Mouse (Mus musculus): ENCODE data around the gene Rnf215. TPM values are rescaled to one million over a fixed set of nuclear protein-coding genes. Genes with fewer than 3 reads are reported as not detected.
"Not testable (repeated sequence)": the region's sequence is repeated elsewhere in the genome, so short reads cannot be mapped to it uniquely, and the experiment has no call there.

Gene Rnf215
- total RNA-seq, 2 experiments from 2014 or later: 3.3 to 4.5 TPM

DNA sequence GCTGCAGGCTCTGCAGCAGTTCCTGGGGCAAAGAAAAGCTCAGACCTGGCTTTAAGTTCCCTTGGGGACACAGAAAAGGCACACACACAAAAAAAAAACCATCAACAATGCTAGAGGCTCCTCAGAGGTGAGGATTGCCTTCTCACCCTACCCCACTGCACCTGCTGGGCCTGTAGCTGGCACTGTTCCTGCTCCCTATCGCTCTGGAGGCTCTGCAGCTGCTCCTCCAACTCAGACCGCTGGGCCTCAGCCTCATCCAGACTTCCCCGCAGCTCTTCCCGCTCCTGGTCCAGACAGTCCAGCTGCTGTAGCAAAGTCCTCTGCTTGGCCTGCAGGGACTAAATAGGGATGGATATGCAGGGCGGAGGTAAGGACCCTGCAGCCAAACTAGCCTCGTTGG is 11.4 kb downstream of the Rnf215 start:
- DNase-seq (ENCODE audit: low spot score): no peak

DNA sequence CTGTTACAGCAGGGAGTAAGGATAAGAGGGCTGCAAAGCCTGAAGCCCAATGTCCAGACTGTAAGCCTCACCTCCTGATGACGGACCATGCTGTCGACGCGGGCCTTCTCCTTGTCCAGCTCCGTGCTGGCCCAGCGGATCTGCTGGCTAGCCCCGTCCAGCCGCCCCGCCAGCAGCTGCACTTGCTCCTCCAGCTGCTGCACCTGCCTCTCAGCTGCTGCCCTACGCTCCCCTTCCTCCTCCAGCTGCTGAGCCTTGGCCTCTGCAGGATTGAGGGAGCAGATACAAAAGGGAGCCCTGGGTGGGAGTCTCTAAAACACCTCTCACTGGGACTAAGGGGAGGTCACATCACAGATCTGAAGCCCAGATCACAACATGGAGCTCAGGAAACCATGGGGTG is 12.1 kb downstream of the Rnf215 start:
- no peak for DNase-seq (ENCODE audit: low spot score)

DNA sequence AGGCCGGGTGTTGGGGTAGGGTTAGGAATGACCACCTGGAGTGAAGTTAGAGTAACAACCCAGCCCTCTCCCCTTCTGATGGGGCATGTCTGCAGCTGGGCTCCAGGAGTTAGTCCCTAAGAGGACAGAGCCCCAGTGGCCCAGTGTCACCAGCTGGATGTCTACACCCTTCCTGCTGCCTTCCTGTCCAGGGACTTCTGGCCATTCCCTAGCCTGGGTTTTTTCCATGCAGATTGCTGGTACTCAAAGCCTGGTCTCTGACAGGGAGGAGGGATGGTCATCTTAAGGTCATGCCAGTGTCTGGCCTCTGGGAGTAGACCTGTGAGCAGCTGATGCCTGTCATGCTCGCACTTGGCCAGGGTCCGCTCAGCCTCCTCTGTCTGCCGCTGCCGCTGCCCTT is 13.1 kb downstream of the Rnf215 start:
- DNase-seq (ENCODE audit: low spot score): no peak

DNA sequence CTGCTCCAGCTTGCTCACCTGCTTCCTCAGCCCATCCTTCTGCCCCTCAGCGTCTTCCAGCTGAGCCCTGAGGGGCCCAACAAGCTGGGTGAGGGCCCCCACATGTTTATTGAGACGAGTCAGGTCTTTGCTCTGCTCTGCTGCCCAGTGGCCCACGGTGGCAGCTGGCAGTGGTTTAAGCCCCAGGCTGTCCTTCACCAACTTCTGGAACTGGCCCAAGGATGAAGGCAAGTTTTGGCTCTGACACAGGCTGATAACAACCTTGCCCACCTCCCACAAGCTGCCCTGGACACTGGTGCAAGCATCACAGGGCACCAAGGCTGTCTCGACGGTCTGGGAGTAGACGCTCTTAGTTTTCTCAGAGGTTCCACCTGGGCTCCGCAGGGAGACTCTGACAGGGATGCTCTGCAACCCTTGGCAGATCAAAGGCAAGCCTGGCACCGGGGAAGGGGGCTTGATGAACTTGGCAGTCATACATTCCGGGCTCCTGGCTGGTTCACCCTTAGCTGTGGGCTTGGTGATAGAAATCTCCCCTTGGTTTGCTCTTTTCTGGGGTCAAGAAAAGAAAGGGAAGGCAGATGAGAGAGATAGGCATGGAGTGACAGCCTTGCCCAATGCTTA is 13.6 kb downstream of the Rnf215 start:
- no peak for DNase-seq (ENCODE audit: low spot score)

DNA sequence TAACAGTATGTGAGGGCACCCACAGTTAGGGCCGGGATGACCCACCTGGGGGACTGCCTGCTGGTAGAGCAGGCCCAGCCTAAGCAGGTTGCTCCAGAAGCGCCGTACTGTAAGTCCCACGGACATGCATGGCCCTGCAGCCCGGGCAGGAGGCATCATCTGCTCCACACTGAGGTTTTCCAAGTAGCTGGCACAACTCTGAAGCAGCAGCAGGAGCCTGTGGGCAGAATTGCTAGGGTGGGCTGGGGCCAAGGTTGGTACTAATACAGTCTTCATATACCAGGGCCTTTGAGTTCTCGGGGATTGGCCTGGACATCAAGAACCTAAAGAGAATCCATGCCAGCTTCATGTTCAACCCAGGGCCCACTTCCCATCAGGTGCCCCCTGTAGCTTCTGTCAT is 14.9 kb downstream of the Rnf215 start:
- DNase-seq (ENCODE audit: low spot score): no peak

DNA sequence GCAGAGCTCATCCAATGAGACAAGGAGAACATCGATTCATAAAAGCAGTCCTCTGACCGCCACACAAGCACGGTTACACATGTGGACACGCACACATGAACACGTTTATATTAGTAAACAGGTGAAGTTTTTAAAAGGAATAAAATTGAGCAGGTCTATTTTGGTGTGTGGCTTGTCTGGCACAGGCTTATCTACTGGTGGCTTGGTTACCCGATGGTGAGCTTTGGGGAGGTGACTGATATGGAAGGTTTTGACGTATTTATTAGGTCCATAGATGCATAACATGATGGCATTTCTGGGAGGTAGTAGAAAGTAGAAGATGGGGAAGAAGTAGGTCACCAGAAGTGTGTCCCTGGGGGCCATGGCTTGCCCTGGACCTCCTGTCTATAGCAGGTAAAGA is 18.7 kb downstream of the Rnf215 start:
- no peak for DNase-seq (ENCODE audit: low spot score)

DNA sequence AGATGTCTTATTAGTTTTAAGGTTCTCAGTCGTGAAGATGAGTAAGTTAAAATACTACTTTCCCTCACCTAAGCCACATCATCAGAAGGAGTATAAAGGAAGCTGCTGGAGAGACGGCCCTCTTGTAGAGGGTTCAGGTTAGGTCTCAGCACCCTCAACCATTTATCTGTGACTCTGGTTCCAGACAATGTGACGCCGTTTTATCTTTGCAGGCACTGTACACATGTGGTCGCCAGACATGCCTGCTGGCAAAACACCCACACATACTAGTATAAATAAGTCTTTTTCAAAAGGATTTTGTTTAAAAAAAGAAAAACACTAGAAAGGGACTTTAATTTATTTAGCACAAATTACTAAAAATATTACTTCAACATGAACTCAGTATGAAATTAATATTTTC is 20.6 kb downstream of the Rnf215 start:
- DNase-seq (ENCODE audit: low spot score): no peak

DNA sequence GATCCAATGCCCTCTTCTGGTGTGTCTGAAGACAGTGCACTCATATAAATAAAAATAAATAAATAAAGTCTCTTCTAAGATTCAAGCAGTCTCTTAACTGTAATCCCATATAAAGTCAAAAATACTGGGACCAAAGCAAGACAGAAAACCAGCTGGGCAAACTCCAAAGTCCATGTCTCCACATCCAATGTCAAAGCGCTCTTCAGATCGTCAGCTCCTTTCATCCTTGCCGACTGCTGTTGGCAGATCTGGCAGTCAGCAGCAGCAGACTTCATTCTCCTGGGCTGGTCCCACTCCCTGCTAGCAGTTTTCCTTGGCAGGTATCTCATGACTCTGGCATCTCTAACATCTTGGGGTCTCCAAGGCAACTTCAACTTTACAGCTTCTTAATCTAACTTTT is 23.7 kb downstream of the Rnf215 start:
- DNase-seq (ENCODE audit: low spot score): no peak

DNA sequence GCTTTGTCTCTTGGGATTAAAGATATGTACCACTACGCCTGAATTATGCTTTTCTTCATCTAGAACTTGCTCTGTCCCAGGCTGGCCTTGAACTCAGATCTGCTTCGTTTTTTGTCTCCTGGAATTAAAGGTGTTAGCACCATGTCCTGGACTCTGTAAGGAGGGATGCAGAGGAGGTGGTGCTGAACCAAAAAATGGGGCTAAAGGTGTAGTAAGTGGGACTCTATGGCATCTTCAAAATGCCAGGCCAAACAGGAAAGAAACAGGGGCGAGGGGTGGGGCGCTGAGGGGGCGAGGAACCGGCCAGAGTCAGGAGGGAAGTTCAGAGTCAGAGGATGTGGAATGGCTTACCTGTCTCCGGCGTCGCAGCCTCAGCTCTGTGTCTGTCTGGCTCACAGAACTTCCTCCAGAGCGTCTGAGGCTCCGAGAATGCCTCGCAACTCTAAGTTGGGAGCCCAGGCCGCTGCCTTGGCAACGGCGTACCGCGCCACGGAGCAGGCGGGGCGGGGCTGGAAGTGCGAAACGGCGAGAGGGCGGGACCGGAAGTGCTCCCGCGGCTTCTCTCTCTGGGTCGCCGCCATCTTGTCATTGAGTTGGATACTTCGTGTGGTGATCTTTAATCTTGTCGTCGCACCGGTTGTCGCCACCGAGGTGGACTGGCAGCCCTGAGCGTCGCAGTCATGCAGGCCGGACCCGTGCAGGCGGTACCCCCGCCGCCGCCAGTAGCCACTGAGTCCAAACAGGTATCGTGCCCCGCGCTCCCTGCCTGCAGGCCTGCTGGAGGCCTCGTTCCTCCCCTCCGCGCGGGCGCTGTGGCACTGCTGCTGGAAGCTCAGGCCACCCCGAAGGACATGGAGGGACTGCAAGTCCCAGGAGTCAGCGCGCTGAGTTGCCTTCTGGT is 25.1 kb downstream of the Rnf215 start, which contains the start of the genes Ccdc157 and Sf3a1:
Gene Ccdc157, minus strand, starts transcription at position 486 of the 901 bp plus-strand sequence.
Gene Sf3a1, plus strand, starts transcription at position 543 of the 901 bp plus-strand sequence.
- peak; percentile 96 for DNase-seq (ENCODE audit: low spot score)

DNA sequence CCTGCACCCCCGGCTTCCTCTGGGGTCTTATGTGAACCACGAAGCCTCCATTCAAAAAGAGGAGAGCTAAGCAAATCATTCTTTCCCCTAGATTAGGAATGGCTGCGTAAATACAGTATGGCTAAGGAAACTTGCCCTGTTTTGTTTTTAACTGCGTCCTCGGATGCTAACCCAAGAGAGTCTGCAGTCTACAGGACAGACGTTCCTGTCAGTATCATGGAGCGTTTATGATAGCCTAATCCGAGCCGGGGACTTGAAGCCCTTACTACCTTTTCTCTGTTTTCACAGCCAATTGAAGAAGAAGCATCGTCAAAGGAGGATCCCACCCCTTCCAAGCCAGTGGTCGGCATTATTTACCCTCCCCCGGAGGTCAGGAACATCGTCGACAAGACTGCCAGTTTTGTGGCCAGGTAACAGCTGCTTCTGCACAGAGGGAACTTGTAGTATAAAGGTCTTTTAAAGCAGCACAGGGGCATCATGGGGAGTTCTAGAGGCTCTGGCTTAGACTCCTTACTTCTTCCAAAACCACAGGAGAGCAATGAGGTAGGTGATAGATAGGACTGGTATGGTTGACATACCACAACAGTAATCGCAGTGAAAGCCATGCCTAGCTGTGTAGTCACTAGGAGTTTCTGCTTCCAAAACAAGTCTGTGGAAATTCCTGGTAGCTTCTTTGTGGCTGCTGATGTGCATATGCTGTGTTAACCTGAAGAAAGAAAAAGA is 25.9 kb downstream of the Rnf215 start:
- DNase-seq (ENCODE audit: low spot score): no peak

DNA sequence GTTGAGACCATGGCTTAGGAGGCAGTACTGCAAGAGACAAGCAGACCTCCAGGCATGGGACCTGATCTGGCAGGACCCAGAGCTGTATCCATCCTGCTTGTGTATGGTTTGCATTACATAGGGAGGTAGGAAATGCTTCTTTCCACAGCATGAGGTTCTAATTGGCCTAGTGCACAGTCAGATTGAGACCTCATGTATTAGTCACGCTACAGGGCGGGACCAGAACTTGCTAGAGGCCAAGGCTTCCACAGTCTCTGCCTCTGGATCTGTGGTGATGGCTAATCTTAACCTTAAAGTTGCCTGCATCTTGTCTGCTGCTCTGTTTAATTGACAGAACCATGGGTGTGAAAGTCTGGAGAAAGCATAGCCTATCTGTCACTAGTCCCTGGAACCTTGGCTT is 29.7 kb downstream of the Rnf215 start:
- DNase-seq (ENCODE audit: low spot score): no peak

DNA sequence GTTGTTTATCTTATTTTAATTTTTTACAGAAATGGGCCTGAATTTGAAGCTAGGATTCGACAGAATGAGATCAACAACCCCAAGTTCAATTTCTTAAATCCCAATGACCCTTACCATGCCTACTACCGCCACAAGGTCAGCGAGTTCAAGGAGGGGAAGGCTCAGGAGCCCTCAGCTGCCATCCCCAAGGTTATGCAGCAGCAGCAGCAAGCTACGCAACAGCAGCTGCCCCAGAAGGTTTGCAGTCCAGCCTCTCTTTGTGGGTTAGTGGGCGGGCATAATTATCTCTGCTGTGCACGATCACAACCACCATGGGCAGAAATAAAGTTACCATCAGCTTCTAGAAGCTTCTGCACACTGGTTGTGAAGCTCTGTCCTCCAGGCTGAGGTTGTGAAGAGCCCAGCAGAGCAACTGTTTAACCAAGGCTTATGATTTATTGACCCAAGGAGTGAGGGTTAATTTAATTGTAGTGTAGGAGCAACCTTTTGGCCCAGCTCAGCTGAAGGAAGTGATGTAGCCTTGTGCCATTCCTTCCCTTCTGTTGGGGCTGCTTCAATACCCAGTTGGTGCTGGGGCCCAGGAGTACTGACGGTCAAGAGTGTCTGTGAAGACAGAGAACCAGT is 31.6 kb downstream of the Rnf215 start:
- DNase-seq (ENCODE audit: low spot score): no peak

DNA sequence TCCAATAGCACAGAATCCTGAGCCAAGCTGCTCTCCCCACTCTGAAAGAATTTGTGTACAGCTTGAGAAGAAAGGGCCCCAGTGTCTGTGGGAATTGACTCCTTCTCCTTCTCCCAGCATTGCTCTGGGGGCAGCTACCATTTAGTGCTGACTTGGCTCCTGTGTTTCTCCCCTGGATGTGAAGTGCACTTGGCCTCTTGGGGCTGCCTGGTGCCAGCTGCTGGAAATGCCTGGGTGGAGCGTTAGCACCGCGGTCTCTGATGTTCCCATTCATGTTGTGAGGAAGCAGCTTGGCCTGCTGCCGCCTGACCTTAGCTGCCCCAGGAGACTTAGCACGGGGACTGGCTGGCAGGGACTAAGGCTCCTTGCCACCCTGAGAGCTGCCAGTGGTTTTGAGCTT is 39.6 kb downstream of the Rnf215 start:
- peak; percentile 88 for DNase-seq (ENCODE audit: low spot score)

DNA sequence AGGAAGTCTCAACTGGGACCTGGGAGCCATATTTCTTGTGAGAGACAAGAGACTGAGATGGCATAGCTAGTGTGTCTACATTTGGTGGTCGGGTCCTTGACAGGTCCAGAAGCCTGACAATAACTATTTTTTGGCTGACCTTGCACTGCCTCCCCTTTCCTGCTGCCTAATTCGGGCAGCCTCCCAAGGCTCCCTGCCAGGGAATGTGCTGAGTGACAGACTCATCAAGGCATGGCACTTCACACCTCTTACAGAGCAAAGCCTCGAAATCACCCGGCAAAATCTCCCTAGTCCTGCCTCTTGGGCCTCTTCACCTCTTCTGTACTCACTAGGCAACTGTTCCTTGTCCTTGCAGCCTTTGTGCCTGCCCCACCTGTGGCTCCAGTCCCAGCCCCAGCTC is 42.7 kb downstream of the Rnf215 start:
- DNase-seq (ENCODE audit: low spot score): no peak

DNA sequence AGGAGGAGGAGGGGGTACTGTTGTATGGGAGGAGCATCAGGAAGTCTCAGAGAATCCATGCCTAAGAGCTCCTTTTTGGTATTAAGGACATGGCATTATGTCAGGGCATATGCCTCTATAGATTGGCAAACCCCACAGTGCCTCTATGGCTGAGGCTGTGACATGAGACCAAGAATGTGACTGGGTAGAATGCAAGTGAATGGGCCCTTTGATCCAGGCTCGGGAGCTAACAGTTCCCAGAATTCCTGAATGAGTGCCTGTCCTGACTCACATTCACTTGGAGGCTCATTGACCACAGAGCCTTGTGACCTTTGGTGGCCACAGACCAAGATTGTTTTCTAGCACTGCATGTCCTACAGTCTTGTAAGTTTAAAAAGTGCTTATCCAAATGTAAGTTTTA is 47.1 kb downstream of the Rnf215 start:
- no peak for DNase-seq (ENCODE audit: low spot score)

DNA sequence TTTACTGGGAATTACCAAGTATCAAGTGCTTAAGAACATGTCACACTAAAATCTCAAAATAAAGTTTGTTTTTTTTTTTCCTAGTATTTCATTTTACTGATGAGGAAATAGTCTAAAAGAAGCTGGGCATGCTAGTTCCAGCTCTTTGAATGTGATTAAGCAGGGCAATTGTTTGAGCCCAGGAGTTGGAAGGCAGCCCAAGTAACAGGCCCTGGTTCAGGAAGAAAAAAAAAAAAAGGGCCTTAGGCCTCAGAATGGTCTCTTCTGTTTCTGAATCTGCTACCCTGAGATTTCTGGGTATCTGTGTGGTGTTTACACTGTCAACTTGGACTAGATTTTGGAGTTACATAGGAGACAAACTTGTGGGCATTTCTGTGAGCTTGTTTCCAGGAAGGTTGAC is 48.5 kb downstream of the Rnf215 start:
- DNase-seq (ENCODE audit: low spot score): no peak

DNA sequence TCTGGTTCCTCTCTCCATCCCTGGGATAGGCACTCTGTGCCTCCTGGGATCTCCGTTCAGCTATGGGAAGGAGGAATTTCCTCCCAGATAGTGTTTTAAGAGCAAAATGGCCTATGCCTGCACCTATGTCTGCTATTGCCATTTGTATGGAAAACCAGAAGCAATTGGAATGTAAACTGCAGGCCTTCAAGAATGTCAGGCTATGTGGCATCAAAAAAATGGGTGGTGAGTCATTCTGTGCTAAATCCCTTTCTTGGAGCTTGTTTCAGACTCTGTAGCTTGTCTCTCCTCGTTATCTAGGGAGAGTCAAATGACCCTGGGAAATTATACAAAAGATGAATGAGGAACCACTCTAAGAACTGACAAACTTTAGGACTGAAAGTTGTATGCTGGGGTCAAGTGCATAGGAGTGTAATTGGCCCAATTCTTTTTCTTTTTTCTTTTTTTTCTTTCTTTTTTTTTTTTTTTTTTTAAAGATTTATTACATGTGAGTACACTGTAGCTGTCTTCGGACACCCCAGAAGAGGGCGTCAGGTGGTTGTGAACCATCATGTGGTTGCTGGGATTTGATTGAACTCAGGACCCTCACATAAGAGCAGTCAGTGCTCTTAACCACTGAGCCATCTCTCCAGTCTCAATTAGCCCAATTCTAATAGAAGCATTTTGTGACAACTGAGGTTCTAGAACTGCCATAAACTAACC is 49.4 kb downstream of the Rnf215 start:
- DNase-seq (ENCODE audit: low spot score): no peak

DNA sequence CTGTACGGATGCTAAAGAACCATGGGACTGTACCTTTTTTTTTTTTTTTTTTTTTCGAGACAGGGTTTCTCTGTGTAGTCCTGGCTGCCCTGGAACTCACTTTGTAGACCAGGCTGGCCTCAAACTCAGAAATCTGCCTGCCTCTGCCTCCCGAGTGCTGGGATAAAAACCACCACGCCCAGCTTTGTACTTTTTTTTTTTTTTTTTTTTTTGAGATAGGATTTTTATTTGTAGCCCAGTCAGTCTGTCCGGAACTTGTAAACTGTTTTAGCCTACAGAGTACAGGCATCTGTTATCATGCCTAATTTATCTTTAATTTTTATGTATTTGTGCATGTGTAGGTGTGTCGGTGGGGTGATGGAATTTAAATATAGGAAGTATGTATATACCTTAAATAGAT is 50.5 kb downstream of the Rnf215 start:
- DNase-seq (ENCODE audit: low spot score): not testable (repeated sequence)

DNA sequence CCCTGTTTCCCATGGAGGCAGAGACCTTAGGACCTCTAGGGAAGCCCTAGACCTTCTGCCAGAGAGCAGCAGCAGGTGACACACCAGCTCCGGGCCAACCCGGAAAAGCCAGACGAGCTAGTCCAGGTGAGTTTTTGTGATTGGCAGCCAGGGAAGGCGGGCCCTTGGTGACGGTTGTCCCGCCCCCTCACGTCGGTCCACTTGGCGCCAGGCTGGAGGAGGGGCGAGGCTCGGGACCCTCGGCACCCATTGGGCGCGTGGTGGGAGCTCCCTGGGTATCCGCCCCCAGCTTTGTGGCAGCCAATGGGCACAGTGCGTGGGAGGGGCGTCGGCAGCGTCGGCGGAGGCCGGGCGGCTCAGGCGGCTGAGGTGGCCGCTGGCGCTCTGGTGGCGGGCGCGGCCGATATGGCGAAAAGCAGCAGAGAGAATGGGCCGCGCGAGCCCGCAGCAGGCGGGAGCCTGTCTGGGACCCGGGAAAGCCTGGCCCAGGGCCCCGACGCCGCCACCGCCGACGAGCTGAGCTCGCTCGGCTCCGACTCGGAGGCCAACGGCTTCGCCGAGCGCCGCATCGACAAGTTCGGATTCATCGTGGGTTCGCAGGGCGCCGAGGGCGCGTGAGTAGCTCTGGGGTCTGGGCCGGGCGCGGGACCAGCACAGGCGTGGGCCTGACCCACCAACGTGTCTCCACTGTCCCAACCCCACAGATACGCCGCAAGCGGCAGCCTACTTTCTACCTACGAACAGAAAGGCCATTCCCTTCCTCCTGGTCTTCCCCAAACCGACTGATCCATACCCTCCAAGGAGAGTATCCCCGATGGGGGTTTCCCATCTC is 51.7 kb downstream of the Rnf215 start, which contains the start of gene Tbc1d10a:
Gene Tbc1d10a, plus strand, starts transcription at position 304 of the 832 bp plus-strand sequence.
- peak; percentile 98 for DNase-seq (ENCODE audit: low spot score)

DNA sequence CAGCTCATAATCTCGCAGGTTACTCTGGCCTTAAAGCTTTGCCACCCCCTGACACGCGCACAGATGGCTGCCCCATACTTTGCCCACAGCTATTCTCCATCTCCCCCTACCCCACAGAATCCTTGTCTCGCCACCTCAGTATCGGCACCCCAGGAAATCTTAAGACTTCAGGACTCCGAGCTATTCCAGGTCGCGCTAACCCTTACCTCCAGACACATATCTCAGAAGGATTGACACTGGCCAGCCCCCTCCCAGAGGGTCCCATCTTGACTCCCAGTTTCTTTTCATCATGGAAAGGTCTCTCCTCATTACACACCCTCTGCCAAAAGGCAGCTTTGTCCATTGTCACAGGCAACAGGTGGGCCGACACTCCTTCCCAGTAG is 52.3 kb downstream of the Rnf215 start:
- DNase-seq (ENCODE audit: low spot score): no peak
